14 mouse cellular contexts compared by ENCODE assay signal in genomic region chr6:67073446-67073845, GRCm38 (mm10).
"Had no signal": no experiment of that assay in that cellular context is flagged by ENCODE, and none has a peak within 500 bp of the region (broad histone marks: within the 10 kb centered on the region; RNA-seq: fewer than 3 reads in every experiment).

No protein-coding gene starts in this region.

- H3K9ac ChIP-seq: intestine, embryonic 15.5 days; limb, embryonic 13.5 days; liver, embryonic 14.5 days; neural tube, embryonic 15.5 days had no signal

- H3K4me3 ChIP-seq: intestine, embryonic 15.5 days; layer of hippocampus, adult 2 months; limb, embryonic 13.5 days; midbrain, embryonic 10.5 days; myocyte; neural tube, embryonic 15.5 days had no signal

- H3K4me1 ChIP-seq: midbrain, embryonic 10.5 days had no signal

- H3K27me3 ChIP-seq: intestine, embryonic 15.5 days; limb, embryonic 13.5 days; neural tube, embryonic 15.5 days had no signal

- DNase-seq: kidney, adult 8-10 months; left cerebral cortex, postnatal 4 days; lung, postnatal 10 days; midbrain, embryonic 14.5 days; right cerebral cortex, adult 18-20 months; right cerebral cortex, postnatal 25 days; thymus, postnatal 36 days had no signal

- H3K36me3 ChIP-seq: intestine, embryonic 15.5 days; limb, embryonic 13.5 days; midbrain, embryonic 10.5 days; neural tube, embryonic 15.5 days had no signal

- H3K9me3 ChIP-seq: intestine, embryonic 15.5 days; limb, embryonic 13.5 days; midbrain, embryonic 10.5 days; neural tube, embryonic 15.5 days had no signal

- H3K27ac ChIP-seq: intestine, embryonic 15.5 days; layer of hippocampus, adult 2 months; limb, embryonic 13.5 days; liver, embryonic 14.5 days; midbrain, embryonic 10.5 days; neural tube, embryonic 15.5 days had no signal

- H3K4me2 ChIP-seq: intestine, embryonic 15.5 days; limb, embryonic 13.5 days; neural tube, embryonic 15.5 days had no signal
